Mouse (Mus musculus) kidney, adult 2 months (tissue): ENCODE measurements around the gene Rhobtb1.

ENCODE experiments used
- CTCF ChIP-seq: fragments of 200-500 bp; conservative IDR thresholded peaks from 2 replicates; pipeline ENCODE4 v1.5.1; 2011; ENCODE audit warnings: low read depth, mild to moderate bottlenecking, control low read depth, low read length, moderate library complexity, mixed read lengths; ENCODE audit not compliant: insufficient read depth, insufficient read length
- POLR2A ChIP-seq: fragments of 200-500 bp; IDR thresholded peaks from one replicate; pipeline ENCODE4 v1.6.1; 2011; ENCODE audit warnings: low read depth, low read length, control low read depth

DNA sequence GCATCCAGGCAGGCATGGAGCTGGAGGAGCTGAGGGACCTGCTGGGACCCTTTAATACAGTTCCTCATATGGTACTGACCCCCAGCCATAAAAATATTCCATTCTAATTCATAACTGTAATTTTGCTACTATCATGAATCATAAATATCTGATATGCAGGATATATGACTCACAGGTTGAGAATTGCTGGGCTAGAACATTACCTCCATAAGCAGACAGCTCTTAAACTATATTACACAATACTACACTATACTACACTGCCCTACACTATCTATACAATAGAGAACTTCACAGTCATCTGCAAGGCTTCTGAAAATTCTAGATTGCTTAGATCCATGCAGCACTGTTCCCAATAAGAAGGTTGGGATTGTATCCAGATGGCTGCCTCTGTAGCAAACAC lies 16.9 kb upstream of the Rhobtb1 start:
- TF ChIP-seq POLR2A (no peak), CTCF (no peak)
